Mouse (Mus musculus): ENCODE data around the gene Vmn2r91. TPM values are rescaled to one million over a fixed set of nuclear protein-coding genes. Genes with fewer than 3 reads are reported as not detected.
"Not testable (repeated sequence)": the region's sequence is repeated elsewhere in the genome, so short reads cannot be mapped to it uniquely, and the experiment has no call there.

Vmn2r91 gene
- polyA plus RNA-seq (2015; fragmentation: Nextera tagmentation; extraction: Ambion mirVana) = not detected in 2 replicates

DNA sequence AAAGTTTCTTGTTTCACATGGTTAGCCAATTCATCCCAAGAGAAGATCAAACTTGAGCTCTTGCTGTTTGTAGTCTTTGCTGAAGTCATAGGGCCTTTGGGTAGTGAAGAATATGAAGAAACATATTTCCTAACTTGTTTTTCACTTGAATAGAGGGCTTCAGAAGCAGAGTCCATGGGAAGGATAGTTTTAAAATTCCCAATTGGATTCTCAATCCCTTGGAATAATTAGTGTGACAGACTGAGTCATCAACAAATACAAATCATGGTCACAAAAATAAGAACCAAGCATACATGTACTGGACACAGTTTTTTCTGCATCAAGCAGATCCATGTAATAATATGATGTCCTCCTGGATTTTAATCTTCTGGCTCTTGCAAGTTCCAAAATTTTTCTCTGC is at the start of gene Vmn2r91:
TSS of gene Vmn2r91 (plus strand) at position 301 of the 400 bp plus-strand sequence.
- H3K4me2 ChIP-seq (ENCODE audit: low read length); H3K9me3 ChIP-seq (ENCODE audit: control insufficient read depth, low read length); H3K27me3 ChIP-seq (replicated peaks; ENCODE audit: control insufficient read depth, insufficient read depth, low read length); H3K27ac ChIP-seq (ENCODE audit: low read length); H3K4me3 ChIP-seq (replicated peaks; ENCODE audit: low read length); H3K9ac ChIP-seq (replicated peaks; ENCODE audit: low read depth, low read length); H3K36me3 ChIP-seq (ENCODE audit: control insufficient read depth, insufficient read depth); ATAC-seq; H3K4me1 ChIP-seq (replicated peaks; ENCODE audit: control insufficient read depth, insufficient read depth, low read length): not testable (repeated sequence)

DNA sequence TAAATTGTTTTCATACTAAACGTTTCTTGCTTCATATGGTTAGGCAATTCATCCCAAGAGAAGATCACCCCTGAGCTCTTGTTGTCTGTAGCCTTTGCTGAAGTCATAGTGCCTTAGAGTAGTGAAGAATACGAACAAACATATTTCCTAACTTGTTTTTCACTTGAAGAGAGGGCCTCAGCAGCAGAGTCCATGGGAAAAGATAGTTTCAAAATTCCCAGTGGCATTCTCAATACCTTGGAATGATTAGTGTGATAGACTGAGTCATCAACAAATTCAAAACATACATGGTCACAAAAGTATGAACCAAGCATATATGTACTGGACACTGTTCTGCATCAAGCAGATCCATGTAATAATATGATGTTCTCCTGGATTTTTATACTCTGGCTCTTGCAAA is 35.7 kb upstream of the Vmn2r91 start, which contains the start of gene Vmn2r124:
TSS of gene Vmn2r124 (plus strand) at position 301 of the 400 bp plus-strand sequence.
- Histone ChIP-seq H3K4me1 (replicated peaks; ENCODE audit: control insufficient read depth, insufficient read depth, low read length) (no peaks in the 10 kb centered on the region), H3K4me3 (replicated peaks; ENCODE audit: low read length) (no peak within 1 kb of the TSS), H3K9me3 (ENCODE audit: control insufficient read depth, low read length) (no peaks in the 10 kb centered on the region; the same call in 1 of the 2 replicates), H3K4me2 (ENCODE audit: low read length) (no peak within 1 kb of the TSS), H3K27ac (ENCODE audit: low read length) (no peak within 1 kb of the TSS), H3K36me3 (ENCODE audit: control insufficient read depth, insufficient read depth) (no peaks in the 10 kb centered on the region), H3K9ac (replicated peaks; ENCODE audit: low read depth, low read length) (no peak within 1 kb of the TSS), H3K27me3 (replicated peaks; ENCODE audit: control insufficient read depth, insufficient read depth, low read length) (no peaks in the 10 kb centered on the region)
- ATAC-seq = no peak
- WGBS = 57% methylated on average over 2 of the region's 2 CpGs

DNA sequence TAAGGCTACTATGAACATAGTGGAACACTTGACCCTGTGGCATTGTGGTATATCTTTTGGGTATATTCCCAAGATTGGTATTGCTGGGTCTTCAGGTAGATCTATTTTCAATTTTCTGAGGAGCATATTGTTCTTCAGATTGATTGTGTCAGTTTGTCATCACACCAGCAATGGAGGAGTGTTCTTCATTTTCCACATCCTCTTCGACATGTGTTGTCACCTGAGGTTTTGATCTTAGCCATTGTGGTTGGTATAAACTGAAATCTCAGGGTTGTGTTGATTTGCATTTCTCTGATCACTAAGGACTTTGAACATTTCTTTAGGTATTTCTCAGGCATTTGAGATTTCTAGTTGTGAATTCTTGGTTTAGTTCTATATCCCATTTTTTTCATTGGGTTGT is 10.8 kb downstream of the Vmn2r91 start:
- not testable (repeated sequence) for H3K27me3 ChIP-seq (replicated peaks; ENCODE audit: control insufficient read depth, insufficient read depth, low read length); H3K27ac ChIP-seq (ENCODE audit: low read length); H3K36me3 ChIP-seq (ENCODE audit: control insufficient read depth, insufficient read depth); ATAC-seq; H3K4me2 ChIP-seq (ENCODE audit: low read length); H3K9me3 ChIP-seq (ENCODE audit: control insufficient read depth, low read length); H3K4me1 ChIP-seq (replicated peaks; ENCODE audit: control insufficient read depth, insufficient read depth, low read length); H3K4me3 ChIP-seq (replicated peaks; ENCODE audit: low read length); H3K9ac ChIP-seq (replicated peaks; ENCODE audit: low read depth, low read length)
- 43% methylated on average over 1 of the region's 1 CpGs for WGBS

DNA sequence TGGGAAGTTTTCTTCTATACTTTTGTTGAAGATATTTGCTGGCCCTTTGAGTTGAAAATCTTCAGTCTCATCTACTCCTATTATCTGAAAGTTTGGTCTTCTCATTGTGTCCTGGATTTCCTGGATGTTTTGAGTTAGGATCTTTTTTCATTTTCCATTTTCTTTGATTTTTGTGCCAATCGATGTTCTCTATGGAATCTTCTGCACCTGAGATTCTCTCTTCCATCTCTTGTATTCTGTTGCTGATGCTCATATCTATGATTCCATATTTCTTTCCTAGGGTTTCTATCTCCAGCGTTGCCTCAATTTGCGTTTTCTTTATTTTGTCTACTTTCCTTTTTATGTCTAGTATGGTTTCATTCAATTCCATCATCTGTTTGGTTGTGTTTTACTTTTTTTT is 17.4 kb downstream of the Vmn2r91 start:
- not testable (repeated sequence) for H3K4me1 ChIP-seq (replicated peaks; ENCODE audit: control insufficient read depth, insufficient read depth, low read length); H3K36me3 ChIP-seq (ENCODE audit: control insufficient read depth, insufficient read depth); H3K27ac ChIP-seq (ENCODE audit: low read length); H3K4me2 ChIP-seq (ENCODE audit: low read length); H3K27me3 ChIP-seq (replicated peaks; ENCODE audit: control insufficient read depth, insufficient read depth, low read length); H3K9ac ChIP-seq (replicated peaks; ENCODE audit: low read depth, low read length); H3K4me3 ChIP-seq (replicated peaks; ENCODE audit: low read length); H3K9me3 ChIP-seq (ENCODE audit: control insufficient read depth, low read length); ATAC-seq
- 91% methylated on average over 3 of the region's 3 CpGs for WGBS

DNA sequence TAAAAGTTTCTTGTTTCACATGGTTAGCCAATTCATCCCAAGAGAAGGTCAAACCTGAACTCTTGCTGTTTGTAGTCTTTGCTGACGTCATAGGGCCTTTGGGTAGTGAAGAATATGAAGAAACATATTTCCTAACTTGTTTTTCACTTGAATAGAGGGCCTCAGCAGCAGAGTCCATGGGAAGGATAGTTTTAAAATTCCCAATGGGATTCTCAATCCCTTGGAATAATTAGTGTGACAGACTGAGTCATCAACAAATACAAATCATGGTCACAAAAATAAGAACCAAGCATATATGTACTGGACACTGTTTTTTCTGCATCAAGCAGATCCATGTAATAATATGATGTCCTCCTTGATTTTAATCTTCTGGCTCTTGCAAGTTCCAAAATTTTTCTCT is 66.8 kb downstream of the Vmn2r91 start, which contains the start of gene Vmn2r92:
TSS of gene Vmn2r92 (plus strand) at position 301 of the 400 bp plus-strand sequence.
- not testable (repeated sequence) for H3K27ac ChIP-seq (ENCODE audit: low read length); H3K4me3 ChIP-seq (replicated peaks; ENCODE audit: low read length); H3K36me3 ChIP-seq (ENCODE audit: control insufficient read depth, insufficient read depth); H3K9me3 ChIP-seq (ENCODE audit: control insufficient read depth, low read length); ATAC-seq; H3K4me1 ChIP-seq (replicated peaks; ENCODE audit: control insufficient read depth, insufficient read depth, low read length); H3K9ac ChIP-seq (replicated peaks; ENCODE audit: low read depth, low read length); H3K4me2 ChIP-seq (ENCODE audit: low read length); H3K27me3 ChIP-seq (replicated peaks; ENCODE audit: control insufficient read depth, insufficient read depth, low read length)
- WGBS = 75% methylated on average over 1 of the region's 1 CpGs

DNA sequence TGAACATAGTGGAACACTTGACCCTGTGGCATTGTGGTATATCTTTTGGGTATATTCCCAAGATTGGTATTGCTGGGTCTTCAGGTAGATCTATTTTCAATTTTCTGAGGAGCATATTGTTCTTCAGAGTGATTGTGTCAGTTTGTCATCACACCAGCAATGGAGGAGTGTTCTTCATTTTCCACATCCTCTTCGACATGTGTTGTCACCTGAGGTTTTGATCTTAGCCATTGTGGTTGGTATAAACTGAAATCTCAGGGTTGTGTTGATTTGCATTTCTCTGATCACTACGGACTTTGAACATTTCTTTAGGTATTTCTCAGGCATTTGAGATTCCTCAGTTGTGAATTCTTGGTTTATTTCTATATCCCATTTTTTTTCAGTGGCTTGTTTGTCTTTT is 76.4 kb downstream of the Vmn2r91 start:
- not testable (repeated sequence) for H3K4me1 ChIP-seq (replicated peaks; ENCODE audit: control insufficient read depth, insufficient read depth, low read length); H3K9ac ChIP-seq (replicated peaks; ENCODE audit: low read depth, low read length); H3K27ac ChIP-seq (ENCODE audit: low read length); H3K36me3 ChIP-seq (ENCODE audit: control insufficient read depth, insufficient read depth); H3K4me2 ChIP-seq (ENCODE audit: low read length); H3K4me3 ChIP-seq (replicated peaks; ENCODE audit: low read length); H3K27me3 ChIP-seq (replicated peaks; ENCODE audit: control insufficient read depth, insufficient read depth, low read length); ATAC-seq; H3K9me3 ChIP-seq (ENCODE audit: control insufficient read depth, low read length)
- WGBS = 65% methylated on average over 2 of the region's 2 CpGs

Other genes starting within 250 kb of the Vmn2r91 start
- 0.32 and 0.92 TPM in 2 replicates for gene Has1, start 229.8 kb upstream of the Vmn2r91 start, polyA plus RNA-seq (2015; fragmentation: Nextera tagmentation; extraction: Ambion mirVana)
- gene Fpr1, start 201.1 kb upstream of the Vmn2r91 start, polyA plus RNA-seq (2015; fragmentation: Nextera tagmentation; extraction: Ambion mirVana) = not detected in 2 replicates
- not detected in 2 replicates for gene Fpr2, start 197.2 kb upstream of the Vmn2r91 start, polyA plus RNA-seq (2015; fragmentation: Nextera tagmentation; extraction: Ambion mirVana)
- not detected in 2 replicates for gene Fpr3, start 197.2 kb upstream of the Vmn2r91 start, polyA plus RNA-seq (2015; fragmentation: Nextera tagmentation; extraction: Ambion mirVana)
- not detected in 2 replicates for gene Fpr-rs4, start 63.3 kb upstream of the Vmn2r91 start, polyA plus RNA-seq (2015; fragmentation: Nextera tagmentation; extraction: Ambion mirVana)
- gene Vmn2r124, start 35.6 kb upstream of the Vmn2r91 start, polyA plus RNA-seq (2015; fragmentation: Nextera tagmentation; extraction: Ambion mirVana) = not detected in 2 replicates
- gene Vmn2r92, start 66.9 kb downstream of the Vmn2r91 start, polyA plus RNA-seq (2015; fragmentation: Nextera tagmentation; extraction: Ambion mirVana) = not detected in 2 replicates
- not detected in 2 replicates for gene Vmn2r94, start 192.7 kb downstream of the Vmn2r91 start, polyA plus RNA-seq (2015; fragmentation: Nextera tagmentation; extraction: Ambion mirVana)
- gene Vmn2r93, start 213.1 kb downstream of the Vmn2r91 start, polyA plus RNA-seq (2015; fragmentation: Nextera tagmentation; extraction: Ambion mirVana) = not detected in 2 replicates